Mouse (Mus musculus) olfactory bulb, adult 2 months (tissue): ENCODE results near the gene Zfp768.

Source experiments
- CTCF ChIP-seq: fragments of 200-500 bp; IDR thresholded peaks from 2 replicates; pipeline ENCODE4 v1.5.1; 2012; ENCODE audit warnings: low read depth, mild to moderate bottlenecking, low read length, moderate library complexity; ENCODE audit not compliant: insufficient read depth
- POLR2A ChIP-seq: fragments of 200-500 bp; IDR thresholded peaks from 2 replicates; pipeline ENCODE4 v1.6.1; 2012; ENCODE audit warnings: mild to moderate bottlenecking, low read depth, low read length, moderate library complexity; ENCODE audit not compliant: insufficient read depth

- TF ChIP-seq CTCF (no peak), POLR2A (peak; percentile 44; the same call in 1 of the 2 replicates)
These were observed 297 bp downstream of the Zfp768 start for GRCm38 (mm10) chr7:127345092-127345491.
